In the genomic region with DNA sequence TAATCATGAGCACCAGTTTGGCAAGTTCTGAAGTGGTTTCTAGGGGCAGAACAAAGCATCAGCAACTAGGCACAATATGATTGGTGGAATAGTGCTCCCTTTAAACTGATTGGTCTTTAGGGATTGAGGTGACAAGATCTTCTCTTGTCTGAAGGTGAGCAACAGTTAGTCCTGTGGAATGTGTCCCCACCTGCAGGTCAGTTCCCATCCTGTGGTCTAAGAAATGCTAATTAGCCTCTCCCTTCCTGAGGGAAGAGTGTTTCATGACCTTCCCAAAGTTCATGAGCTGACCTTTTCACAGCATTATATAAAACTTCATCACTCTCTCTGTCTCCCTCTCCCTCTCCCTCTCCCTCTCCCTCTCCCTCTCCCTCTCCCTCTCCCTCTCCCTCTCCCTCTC, we compare ENCODE assay signal across 27 mouse cellular contexts.
"Had no signal": no experiment of that assay in that cellular context is flagged by ENCODE, and none has a peak within 500 bp of the region (broad histone marks: within the 10 kb centered on the region; RNA-seq: fewer than 3 reads in every experiment).

No protein-coding gene starts in this region.

- H3K4me3 ChIP-seq: heart, adult 2 months; heart, embryonic 13.5 days; heart, embryonic 15.5 days; hindbrain, embryonic 10.5 days; hindbrain, embryonic 12.5 days; intestine, embryonic 15.5 days; layer of hippocampus, adult 2 months; left cerebral cortex, adult 2 months; limb, embryonic 10.5 days; limb, embryonic 12.5 days; liver, embryonic 13.5 days had no signal

- DNase-seq: gastrocnemius, postnatal 14 days; gastrocnemius, postnatal 36 days; heart, adult 11 months; heart, adult 2 months; heart, postnatal 4 days; kidney, adult 18-20 months; kidney, adult 8-10 months; kidney, postnatal 10 days; kidney, postnatal 25 days; kidney, postnatal 4 days; liver; liver, embryonic 13.5 days had no signal

- H3K4me2 ChIP-seq: heart, embryonic 11.5 days; heart, embryonic 13.5 days; heart, embryonic 15.5 days; hindbrain, embryonic 12.5 days; hindbrain, embryonic 14.5 days; intestine, embryonic 15.5 days; limb, embryonic 12.5 days; liver, embryonic 11.5 days; liver, embryonic 13.5 days had no signal

- H3K9me3 ChIP-seq: heart, embryonic 13.5 days; heart, embryonic 15.5 days; hindbrain, embryonic 10.5 days; hindbrain, embryonic 12.5 days; intestine, embryonic 15.5 days; limb, embryonic 10.5 days; limb, embryonic 12.5 days; liver, embryonic 13.5 days had no signal

- H3K4me1 ChIP-seq: heart, embryonic 13.5 days; heart, embryonic 15.5 days; hindbrain, embryonic 10.5 days; hindbrain, embryonic 12.5 days; intestine, embryonic 15.5 days; limb, embryonic 10.5 days; limb, embryonic 12.5 days; liver, embryonic 13.5 days had no signal

- H3K36me3 ChIP-seq: heart, embryonic 13.5 days; heart, embryonic 15.5 days; hindbrain, embryonic 10.5 days; hindbrain, embryonic 12.5 days; intestine, embryonic 15.5 days; limb, embryonic 10.5 days; limb, embryonic 12.5 days; liver, embryonic 13.5 days had no signal

- H3K9ac ChIP-seq: heart, embryonic 13.5 days; heart, embryonic 15.5 days; hindbrain, embryonic 12.5 days; hindbrain, embryonic 14.5 days; intestine, embryonic 15.5 days; limb, embryonic 12.5 days; liver, embryonic 13.5 days had no signal

- H3K27me3 ChIP-seq: heart, embryonic 13.5 days; heart, embryonic 15.5 days; hindbrain, embryonic 12.5 days; intestine, embryonic 15.5 days; limb, embryonic 12.5 days; liver, embryonic 13.5 days had no signal

- H3K27ac ChIP-seq: heart, adult 2 months; heart, embryonic 13.5 days; heart, embryonic 15.5 days; hindbrain, embryonic 10.5 days; hindbrain, embryonic 12.5 days; hindbrain, embryonic 14.5 days; intestine, embryonic 15.5 days; layer of hippocampus, adult 2 months; left cerebral cortex, adult 2 months; limb, embryonic 10.5 days; limb, embryonic 12.5 days; liver, embryonic 13.5 days had no signal

- ATAC-seq: hindbrain, embryonic 16.5 days; inflammation-experienced regulatory T-cells, adult 6 months; intestine, embryonic 15.5 days; intestine, postnatal 0 days had no signal
